Mouse (Mus musculus) heart, postnatal 0 days (tissue): ENCODE data around the gene Klk1b21. TPM values are rescaled to one million over a fixed set of nuclear protein-coding genes. Genes with fewer than 3 reads are reported as not detected.
"Not testable (repeated sequence)": the region's sequence is repeated elsewhere in the genome, so short reads cannot be mapped to it uniquely, and the experiment has no call there.

Source experiments
- ATAC-seq: fragments of 200-750 bp; cut with Nextera tagmentation; 2 replicates; pipeline ENCODE4 v1.8.0; 2017; ENCODE audit warnings: low read depth, moderate number of reproducible peaks, moderate library complexity; ENCODE audit not compliant: insufficient read depth
- DNase-seq: peaks from one replicate; pipeline ENCODE4 v3.0.0-alpha.2; 2016; ENCODE audit warnings: low spot score
- H3K27ac ChIP-seq: fragments of 300-500 bp; sonication (generic); 2 replicates; pipeline ENCODE4 v1.5.1; 2014; ENCODE audit warnings: low read depth, mild to moderate bottlenecking
- H3K27me3 ChIP-seq: fragments of 300-500 bp; sonication (generic); 2 replicates; pipeline ENCODE4 v1.6.1; 2014; ENCODE audit warnings: low read length, mixed read lengths; ENCODE audit not compliant: control insufficient read depth, insufficient read depth
- H3K36me3 ChIP-seq: fragments of 300-500 bp; sonication (generic); replicated peaks from 2 replicates; pipeline ENCODE4 v1.6.1; 2014; ENCODE audit warnings: low read length, mixed read lengths; ENCODE audit not compliant: control insufficient read depth, insufficient read depth
- H3K4me1 ChIP-seq: fragments of 300-500 bp; sonication (generic); 2 replicates; pipeline ENCODE4 v1.6.1; 2014; ENCODE audit warnings: antibody characterized with exemption; ENCODE audit not compliant: control insufficient read depth, insufficient read depth
- H3K4me2 ChIP-seq: fragments of 300-500 bp; sonication (generic); 2 replicates; pipeline ENCODE4 v1.6.1; 2014; ENCODE audit warnings: low read depth, mild to moderate bottlenecking, low read length, moderate library complexity
- H3K4me3 ChIP-seq: fragments of 300-500 bp; sonication (generic); 2 replicates; pipeline ENCODE4 v1.5.1; 2014; ENCODE audit warnings: low read depth, low read length
- H3K9ac ChIP-seq: fragments of 300-500 bp; sonication (generic); replicated peaks from 2 replicates; pipeline ENCODE4 v1.6.1; 2014; ENCODE audit warnings: low read depth, low read length, mixed read lengths
- H3K9me3 ChIP-seq: fragments of 300-500 bp; sonication (generic); replicated peaks from 2 replicates; pipeline ENCODE4 v1.6.1; 2016; ENCODE audit warnings: low read length; ENCODE audit not compliant: control insufficient read depth
- CTCF ChIP-seq: IDR thresholded peaks from 2 replicates; pipeline ENCODE4 v1.5.1; 2016; ENCODE audit warnings: antibody characterized with exemption, control low read depth, low read depth
- EP300 ChIP-seq: IDR thresholded peaks from 2 replicates; pipeline ENCODE4 v1.6.1; 2016; ENCODE audit warnings: antibody characterized with exemption, low read depth
- WGBS: fragments of 180-500 bp; shearing (Covaris S2); extraction: QIAGEN DNeasy Blood & Tissue Kit; methylation state at CpG from one replicate; pipeline ENCODE4 v1.1.7; 2014; 5-methylcytosine and 5-hydroxymethylcytosine counted together
- polyA plus RNA-seq: library from polyadenylated mRNA; unstranded; fragments of >200 nt; fragmentation: Nextera tagmentation; extraction: Ambion mirVana; gene quantifications from 2 replicates; pipeline ENCODE4 v1.2.1, GENCODE M21; 2015
- total RNA-seq: library from RNA; depleted of rRNA; stranded (reverse); fragments of >200 nt; gene quantifications from 2 replicates; pipeline ENCODE4 v1.2.3, GENCODE M21; 2014; ENCODE audit warnings: low replicate concordance; rRNA removed

The Klk1b21 gene
- total RNA-seq (not detected in 2 replicates), polyA plus RNA-seq (not detected in 2 replicates)

DNA sequence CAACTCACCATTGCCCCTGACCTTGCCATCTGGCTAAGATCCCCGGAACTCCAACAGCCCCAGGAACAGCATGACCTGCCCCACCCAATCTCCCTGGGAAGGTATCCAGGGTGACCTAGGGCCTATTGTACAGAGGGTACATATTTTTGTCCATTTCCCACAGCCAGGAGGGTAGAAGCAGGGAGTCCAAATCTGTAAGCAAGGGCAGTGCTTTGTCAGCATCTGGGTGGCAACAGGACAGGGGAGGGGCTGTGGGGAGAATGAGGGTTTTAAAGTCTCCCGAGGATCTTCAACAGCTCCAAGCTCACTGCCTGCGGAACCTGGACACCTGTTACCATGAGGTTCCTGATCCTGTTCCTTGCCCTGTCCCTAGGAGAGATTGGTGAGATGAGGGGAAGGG is at the start of gene Klk1b21:
Klk1b21 (plus strand) TSS at position 301 of the 400 bp plus-strand sequence.
- not testable (repeated sequence) for ATAC-seq, H3K4me3 ChIP-seq, H3K4me2 ChIP-seq, H3K4me1 ChIP-seq, H3K27me3 ChIP-seq, DNase-seq, H3K36me3 ChIP-seq, H3K27ac ChIP-seq, H3K9me3 ChIP-seq, H3K9ac ChIP-seq
- 71% methylated on average over 3 of the region's 3 CpGs for whole genome bisulfite sequencing

DNA sequence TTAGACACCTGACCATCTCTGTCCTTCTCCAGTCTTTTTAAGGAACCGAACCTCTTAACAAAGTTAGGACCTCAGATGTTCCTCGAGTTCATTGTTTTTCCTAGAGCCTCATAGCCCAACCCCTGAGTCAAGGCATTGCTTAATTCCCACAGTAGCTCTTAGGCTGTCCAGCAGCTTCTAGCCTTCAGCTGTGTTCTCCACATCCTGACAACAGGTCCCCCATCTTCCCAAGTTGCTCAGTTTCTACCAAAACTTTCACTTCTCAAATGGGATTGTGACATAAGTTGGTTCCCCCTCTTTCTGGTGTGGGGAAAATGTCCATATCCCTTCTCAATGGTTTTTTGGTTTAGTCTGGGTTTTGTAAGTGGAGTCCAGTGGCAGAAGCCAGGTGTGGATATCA is 30.0 kb upstream of the Klk1b21 start:
- Histone ChIP-seq H3K27me3 (no peaks in the 10 kb centered on the region), H3K27ac (no peak overlapping the region), H3K9ac (no peak overlapping the region), H3K4me2 (no peak overlapping the region), H3K36me3 (no peaks in the 10 kb centered on the region), H3K4me1 (no peaks in the 10 kb centered on the region), H3K4me3 (no peak overlapping the region), H3K9me3 (no peaks in the 10 kb centered on the region)
- DNase-seq, result no peak
- TF ChIP-seq CTCF (no peak), EP300 (no peak)
- 63% methylated on average over 2 of the region's 2 CpGs for WGBS
- ATAC-seq, result no peak

DNA sequence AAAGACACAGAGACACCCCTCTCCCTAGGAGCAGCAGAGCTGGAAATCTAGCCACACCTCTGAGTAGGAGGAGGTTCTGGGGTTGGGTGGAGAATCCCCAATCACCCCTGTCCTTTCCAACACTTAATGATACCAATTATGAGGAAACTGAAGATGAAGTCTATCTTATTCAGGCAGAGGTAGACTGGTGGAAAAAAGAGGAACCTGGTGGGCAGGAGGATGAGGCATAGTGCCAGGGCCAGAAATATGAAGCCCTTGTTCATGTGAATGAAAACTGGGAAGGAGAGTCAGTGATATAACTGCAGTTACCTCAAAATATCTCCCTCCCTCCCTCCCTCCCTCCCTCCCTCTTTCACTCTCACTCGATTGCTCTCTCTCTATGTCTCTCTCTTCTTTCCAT is 24.4 kb upstream of the Klk1b21 start:
- Histone ChIP-seq H3K9me3 (no peaks in the 10 kb centered on the region), H3K4me2 (no peak overlapping the region), H3K27ac (no peak overlapping the region), H3K4me1 (no peaks in the 10 kb centered on the region), H3K4me3 (no peak overlapping the region), H3K27me3 (no peaks in the 10 kb centered on the region), H3K9ac (no peak overlapping the region), H3K36me3 (no peaks in the 10 kb centered on the region)
- 50% methylated on average over 1 of the region's 1 CpGs for WGBS
- TF ChIP-seq CTCF (no peak), EP300 (no peak)
- no peak for ATAC-seq
- DNase-seq, result no peak

DNA sequence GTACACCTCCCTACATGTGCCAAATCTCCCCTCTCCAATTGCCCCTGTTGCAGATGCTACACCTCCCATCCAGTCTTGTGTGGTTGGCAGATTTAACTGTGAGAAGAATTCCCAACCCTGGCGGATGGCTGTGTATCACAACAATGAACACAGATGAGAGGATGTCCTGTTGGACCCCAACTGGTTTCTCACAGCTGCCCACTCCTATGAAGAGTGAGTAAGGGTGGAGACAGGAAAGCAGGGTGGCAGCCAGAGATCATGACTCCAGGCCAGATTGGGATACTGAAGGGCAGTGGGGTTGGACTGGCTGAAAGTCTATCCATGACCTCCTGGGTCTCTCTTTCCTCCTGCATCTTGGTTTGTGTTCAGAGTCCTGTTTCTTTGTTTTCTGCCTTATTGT is 6.0 kb upstream of the Klk1b21 start:
- Histone ChIP-seq H3K36me3 (no peaks in the 10 kb centered on the region), H3K9ac (no peak overlapping the region), H3K4me3 (no peak overlapping the region), H3K27me3 (no peaks in the 10 kb centered on the region), H3K4me2 (no peak overlapping the region), H3K4me1 (no peaks in the 10 kb centered on the region), H3K27ac (no peak overlapping the region), H3K9me3 (no peaks in the 10 kb centered on the region)
- ATAC-seq (no peak), DNase-seq (no peak)
- TF ChIP-seq EP300, result no peak
- TF ChIP-seq CTCF, result no peak
- 77% methylated on average over 1 of the region's 1 CpGs for WGBS

DNA sequence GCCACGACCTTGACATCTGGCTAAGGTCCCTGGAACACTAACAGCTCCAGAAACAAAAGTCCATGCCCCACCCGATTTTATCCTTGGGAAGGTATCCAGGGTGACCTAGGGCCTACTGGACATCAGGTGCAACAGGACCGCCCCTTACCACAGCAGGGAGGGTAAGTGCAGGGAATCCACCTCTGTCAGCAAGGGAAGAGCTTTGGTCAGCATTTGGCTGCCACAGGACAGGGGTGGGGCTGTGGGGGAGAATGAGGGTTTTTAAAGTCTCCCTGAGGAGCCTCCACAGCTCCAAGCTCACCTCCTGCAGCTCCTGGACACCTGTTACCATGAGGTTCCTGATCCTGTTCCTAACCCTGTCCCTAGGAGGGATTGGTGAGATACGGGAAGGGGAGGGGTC is 10.2 kb downstream of the Klk1b21 start, which contains the start of gene Klk1b22:
Klk1b22 (plus strand) TSS at position 301 of the 400 bp plus-strand sequence.
- H3K4me2 ChIP-seq, result no peak within 1 kb of the TSS
- no peak within 1 kb of the TSS for H3K4me3 ChIP-seq
- H3K9ac ChIP-seq, result no peak within 1 kb of the TSS
- H3K27ac ChIP-seq, result no peak within 1 kb of the TSS
- TF ChIP-seq EP300, result no peak
- no peak for TF ChIP-seq CTCF
- no peak for DNase-seq
- no peak for ATAC-seq
- H3K27me3 ChIP-seq, result no peaks in the 10 kb centered on the region
- no peaks in the 10 kb centered on the region for H3K9me3 ChIP-seq
- H3K4me1 ChIP-seq, result no peaks in the 10 kb centered on the region
- WGBS, result 46% methylated on average over 4 of the region's 4 CpGs
- H3K36me3 ChIP-seq, result no peaks in the 10 kb centered on the region

DNA sequence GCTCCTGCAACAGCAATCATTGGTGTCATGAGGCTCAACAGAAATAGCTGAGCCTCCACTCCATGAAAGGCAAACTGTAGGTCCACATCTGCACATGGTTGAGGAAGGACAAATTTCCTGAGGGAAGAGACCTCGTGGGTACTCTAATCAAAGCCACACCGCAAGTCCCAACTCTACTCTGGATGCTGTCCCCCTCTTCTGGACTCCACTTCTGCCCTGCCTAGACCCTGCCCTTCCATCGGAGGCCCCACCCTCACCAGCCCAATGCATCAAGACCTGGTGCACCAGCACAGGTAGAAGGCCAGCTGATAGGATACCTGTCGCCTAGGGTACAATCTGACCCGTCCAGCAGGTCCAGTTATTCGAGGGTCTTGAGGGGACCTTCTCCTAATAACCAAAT is 21.3 kb downstream of the Klk1b21 start:
- Histone ChIP-seq H3K36me3 (no peaks in the 10 kb centered on the region), H3K4me3 (no peak overlapping the region), H3K27ac (no peak overlapping the region), H3K9me3 (no peaks in the 10 kb centered on the region), H3K4me1 (no peaks in the 10 kb centered on the region), H3K4me2 (no peak overlapping the region), H3K27me3 (no peaks in the 10 kb centered on the region), H3K9ac (no peak overlapping the region)
- WGBS, result 82% methylated on average over 6 of the region's 6 CpGs
- DNase-seq, result no peak
- no peak for ATAC-seq
- TF ChIP-seq CTCF, result no peak
- TF ChIP-seq EP300, result no peak
